Mouse (Mus musculus) cerebellum, adult 2 months (tissue): ENCODE data around the gene Mrpl53. TPM values are rescaled to one million over a fixed set of nuclear protein-coding genes. Genes with fewer than 3 reads are reported as not detected.
"Not testable (repeated sequence)": the region's sequence is repeated elsewhere in the genome, so short reads cannot be mapped to it uniquely, and the experiment has no call there.

Source experiments
- DNase-seq, 2 experiments: peaks; one replicate each; pipeline ENCODE4 v3.0.0; 2021
- H3K27ac ChIP-seq: fragments of 200-500 bp; 2 replicates; pipeline ENCODE4 v1.5.1; 2012; ENCODE audit warnings: low read length, control low read depth, inconsistent platforms; ENCODE audit not compliant: insufficient read depth
- H3K27me3 ChIP-seq: fragments of 200-500 bp; 2 replicates; pipeline ENCODE4 v1.6.1; 2012; ENCODE audit warnings: inconsistent platforms, mild to moderate bottlenecking, low read length, moderate library complexity; ENCODE audit not compliant: control insufficient read depth, insufficient read depth
- H3K4me1 ChIP-seq: fragments of 200-500 bp; 2 replicates; pipeline ENCODE4 v1.6.1; 2011; ENCODE audit warnings: low read length; ENCODE audit not compliant: control insufficient read depth, insufficient read depth
- H3K4me3 ChIP-seq: fragments of 200-500 bp; replicated peaks from 2 replicates; pipeline ENCODE3; 2011; ENCODE audit warnings: mild to moderate bottlenecking, low read depth, low read length, control low read depth; ENCODE audit not compliant: insufficient read depth
- CTCF ChIP-seq: fragments of 200-500 bp; IDR thresholded peaks from 2 replicates; pipeline ENCODE4 v1.5.1; 2011; ENCODE audit warnings: low read depth, mild to moderate bottlenecking, control low read depth, low read length, moderate library complexity, borderline replicate concordance; ENCODE audit not compliant: insufficient read depth
- POLR2A ChIP-seq: fragments of 200-500 bp; IDR thresholded peaks from 2 replicates; pipeline ENCODE4 v1.6.1; 2011; ENCODE audit warnings: low read length, control low read depth, borderline replicate concordance; ENCODE audit not compliant: insufficient read depth
- WGBS: fragments of 180-500 bp; shearing (Covaris S2); methylation state at CpG from one replicate; pipeline ENCODE4 v1.1.7; 2018; 5-methylcytosine and 5-hydroxymethylcytosine counted together
- polyA plus RNA-seq: library from polyadenylated mRNA; depleted of rRNA; stranded (reverse); fragments of >200 nt; gene quantifications from 2 replicates; pipeline ENCODE4 v1.2.3, GENCODE M21; 2012; rRNA removed

Gene Mrpl53
- polyA plus RNA-seq, 1 experiment, result 109 TPM

DNA sequence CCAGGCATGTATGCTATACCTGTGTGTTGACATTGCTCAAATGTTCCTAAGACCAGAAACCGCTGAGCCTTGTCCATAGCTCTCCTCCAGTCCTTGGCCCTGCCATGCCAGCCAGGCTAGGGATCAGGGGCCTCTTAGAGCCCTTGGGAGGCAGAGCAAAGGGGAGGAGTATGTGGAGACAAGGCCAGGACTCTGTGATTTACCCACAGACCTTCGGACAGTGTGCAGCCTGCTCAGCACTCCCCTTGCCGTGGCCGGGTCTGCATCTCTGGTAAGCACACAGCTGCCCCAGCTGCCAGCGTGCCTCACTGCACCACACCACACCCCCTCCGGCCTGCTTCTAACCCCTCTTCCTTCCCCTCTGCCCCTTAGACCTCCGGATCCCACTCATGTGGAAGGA, 38.4 kb downstream of the Mrpl53 start:
- Histone ChIP-seq H3K4me3 (no peak overlapping the region), H3K4me1 (no peaks in the 10 kb centered on the region), H3K27me3 (no peaks in the 10 kb centered on the region), H3K27ac (no peak overlapping the region)
- TF ChIP-seq POLR2A, result no peak
- no peak for TF ChIP-seq CTCF
- DNase-seq, result no peak
- 55% methylated on average over 7 of the region's 7 CpGs for WGBS

DNA sequence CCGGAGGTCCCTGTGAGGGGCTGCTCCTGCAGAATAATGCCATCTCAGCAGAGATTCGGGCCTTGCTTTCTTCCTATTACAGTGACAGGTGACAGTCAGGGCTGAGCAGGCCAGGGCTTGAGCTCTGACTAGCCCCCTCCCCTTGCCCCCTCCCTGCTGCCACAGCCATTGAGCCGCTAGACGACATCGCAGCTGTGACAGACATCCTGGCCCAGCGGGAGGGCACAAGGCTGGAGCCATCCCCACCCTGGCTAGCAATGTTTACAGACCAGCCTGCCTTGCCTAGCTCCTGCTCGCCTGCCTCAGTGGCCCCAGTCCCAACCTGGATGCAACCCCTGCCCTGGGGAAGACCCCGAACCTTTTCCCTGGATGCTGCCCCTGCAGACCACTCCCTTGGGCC, 42.9 kb downstream of the Mrpl53 start:
- WGBS, result 24% methylated on average over 8 of the region's 8 CpGs
- Histone ChIP-seq H3K27ac (no peak overlapping the region), H3K4me1 (no peaks in the 10 kb centered on the region), H3K27me3 (no peaks in the 10 kb centered on the region), H3K4me3 (no peak overlapping the region)
- no peak for TF ChIP-seq CTCF
- TF ChIP-seq POLR2A, result no peak
- no peak for DNase-seq

DNA sequence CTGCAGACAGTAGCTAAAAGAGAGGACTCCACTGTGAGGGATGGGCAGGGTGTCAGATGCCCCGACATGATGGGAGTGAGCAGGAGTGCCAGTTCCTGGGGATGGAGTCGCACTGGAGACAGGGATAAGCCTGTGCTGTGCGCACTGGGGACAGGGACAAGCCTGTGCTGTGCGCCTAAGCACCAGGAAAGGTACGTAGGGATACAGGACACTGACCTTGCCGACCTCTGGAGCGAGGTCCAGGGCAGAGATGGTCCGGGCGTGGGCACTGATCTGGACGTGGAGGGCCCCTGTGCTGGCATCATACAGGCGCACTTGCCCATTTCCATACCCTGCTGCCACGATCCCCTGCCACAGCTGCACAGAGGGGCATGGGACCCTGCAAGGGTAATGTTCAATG, 44.2 kb downstream of the Mrpl53 start:
- 91% methylated on average over 12 of the region's 12 CpGs for WGBS

DNA sequence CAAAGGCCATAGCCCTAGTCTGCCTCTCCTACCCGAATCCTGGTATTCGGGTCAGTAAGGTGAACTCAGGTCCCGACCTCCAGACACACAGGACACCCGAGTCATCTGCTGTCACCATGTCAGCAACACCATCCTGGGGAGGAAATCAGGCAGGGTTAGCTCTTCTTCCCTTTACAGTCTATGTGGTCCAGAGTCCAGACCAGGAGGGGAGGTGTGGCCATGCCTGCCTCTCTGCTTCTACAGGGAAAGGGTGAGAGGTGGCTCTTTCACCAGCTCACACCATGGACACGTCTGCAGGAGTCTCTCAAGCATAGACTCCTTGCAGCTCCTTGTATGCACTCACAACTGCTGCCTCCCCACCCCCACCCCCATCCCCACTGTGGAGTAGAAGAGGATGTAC, 44.6 kb downstream of the Mrpl53 start:
- no peak overlapping the region for H3K4me3 ChIP-seq
- no peak overlapping the region for H3K27ac ChIP-seq
- no peak for TF ChIP-seq POLR2A
- TF ChIP-seq CTCF, result no peak
- H3K27me3 ChIP-seq, result no peaks in the 10 kb centered on the region
- DNase-seq, result no peak
- 77% methylated on average over 5 of the region's 5 CpGs for WGBS
- no peaks in the 10 kb centered on the region for H3K4me1 ChIP-seq

More for the DNA sequence above, 44.2 kb downstream of the Mrpl53 start:
- H3K27me3 ChIP-seq, result no peaks in the 10 kb centered on the region
- no peak overlapping the region for H3K27ac ChIP-seq
- no peak for DNase-seq
- TF ChIP-seq POLR2A (no peak), CTCF (no peak)
- H3K4me1 ChIP-seq, result no peaks in the 10 kb centered on the region
- no peak overlapping the region for H3K4me3 ChIP-seq

DNA sequence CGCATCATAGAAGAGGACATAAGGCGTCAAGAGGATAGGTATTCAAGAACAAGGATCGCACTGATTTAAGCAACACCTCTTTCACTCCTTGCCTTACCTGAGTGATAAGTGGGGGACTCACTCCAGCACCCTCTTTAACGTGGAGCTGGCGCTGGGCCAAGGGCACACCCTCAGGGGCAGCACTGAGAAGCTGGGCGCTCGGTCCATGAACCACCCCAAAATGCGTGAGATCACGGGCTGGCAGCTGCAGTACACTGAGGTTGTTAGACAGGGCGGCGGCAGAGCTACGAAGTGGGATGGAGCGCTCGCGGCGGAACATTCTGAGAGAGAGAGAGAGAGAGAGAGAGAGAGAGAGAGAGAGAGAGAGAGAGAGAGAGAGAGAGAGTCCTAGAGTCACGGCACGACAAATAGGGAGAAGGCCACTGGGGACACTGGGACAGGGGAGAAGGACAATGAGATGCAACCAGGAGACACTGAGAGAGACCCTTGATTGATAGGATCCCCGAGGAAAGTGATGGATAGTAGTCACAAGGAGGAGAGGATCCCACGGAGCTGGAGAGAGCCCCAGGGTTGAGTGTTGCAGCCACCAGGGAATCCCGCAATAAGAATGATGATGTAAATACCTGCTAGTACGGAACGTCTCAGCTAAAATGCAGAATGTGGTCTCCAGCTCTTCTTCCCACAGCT, 46.9 kb downstream of the Mrpl53 start:
- no peak overlapping the region for H3K27ac ChIP-seq

DNA sequence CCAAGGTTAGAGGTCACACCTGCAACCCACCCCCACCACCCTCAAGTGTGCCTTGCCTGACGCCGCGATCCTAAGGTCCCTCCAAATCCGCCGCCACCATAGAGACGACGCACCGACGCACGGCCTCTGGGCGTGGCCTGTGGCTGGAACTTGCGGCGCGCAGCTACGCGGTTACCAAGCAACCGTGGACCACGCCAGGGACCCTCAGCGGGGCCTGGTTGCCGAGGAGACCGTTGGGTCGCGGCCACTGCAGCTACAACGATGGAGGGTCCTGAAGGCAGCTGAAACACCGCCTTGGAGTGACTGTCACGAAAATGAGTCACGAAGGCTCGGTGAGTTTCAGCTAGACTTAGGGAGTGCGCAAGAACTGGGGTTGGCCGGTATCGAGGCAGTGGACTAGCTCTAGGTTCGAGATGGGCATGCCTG, 47.4 kb downstream of the Mrpl53 start, which contains the start of the genes Wdr54 and 1700003E16Rik:
TSS of gene Wdr54 (minus strand) at position 139 of the 426 bp plus-strand sequence.
TSS of gene 1700003E16Rik (plus strand) at position 146 of the 426 bp plus-strand sequence.
- TF ChIP-seq CTCF (no peak), POLR2A (peak; percentile 48; the same call in 1 of the 2 replicates)
- WGBS, result under 1% methylated on average over 32 of the region's 32 CpGs
- peak; percentile 73 to 78 for DNase-seq
- H3K27me3 ChIP-seq, result no peaks in the 10 kb centered on the region
- peak within 1 kb of the TSS; percentile 89 for H3K4me3 ChIP-seq
- no peaks in the 10 kb centered on the region for H3K4me1 ChIP-seq
- H3K27ac ChIP-seq, result no peak within 1 kb of the TSS

More for the DNA sequence above, 46.9 kb downstream of the Mrpl53 start:
- TF ChIP-seq POLR2A (no peak), CTCF (no peak)
- Histone ChIP-seq H3K4me3 (peak overlapping the region; percentile 89), H3K4me1 (no peaks in the 10 kb centered on the region), H3K27me3 (no peaks in the 10 kb centered on the region)
- peak; percentile 36 to 46 for DNase-seq
- WGBS, result 8% methylated on average over 23 of the region's 23 CpGs

DNA sequence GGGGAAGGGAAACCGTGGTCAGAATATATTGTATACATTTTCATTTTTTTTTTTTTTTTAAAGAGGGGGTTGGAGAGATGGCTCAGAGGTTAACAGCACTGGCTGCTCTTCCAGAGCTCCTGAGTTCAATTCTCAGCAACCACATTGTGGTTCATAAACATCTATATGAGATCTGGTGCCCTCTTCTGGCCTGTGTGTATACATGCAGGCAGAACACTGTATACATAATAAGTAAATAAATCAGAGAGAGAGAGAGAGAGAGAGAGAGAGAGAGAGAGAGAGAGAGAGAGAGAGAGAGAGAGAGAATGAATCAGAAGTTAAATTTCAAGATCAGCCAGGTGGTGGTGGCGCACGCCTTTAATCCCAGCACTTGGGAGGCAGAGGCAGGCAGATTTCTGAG, 50.6 kb downstream of the Mrpl53 start:
- H3K27ac ChIP-seq, H3K4me3 ChIP-seq, H3K27me3 ChIP-seq, H3K4me1 ChIP-seq, DNase-seq: not testable (repeated sequence)
- peak; percentile 1; the same call in 1 of the 2 replicates for TF ChIP-seq CTCF
- WGBS, result 21% methylated on average over 3 of the region's 3 CpGs

Other genes starting within 250 kb of the Mrpl53 start
- 44.7 and 52.5 TPM in 2 replicates for gene Sema4f, start 169.3 kb upstream of the Mrpl53 start, polyA plus RNA-seq
- gene M1ap, start 162.1 kb upstream of the Mrpl53 start, polyA plus RNA-seq, result 0.11 and 0.21 TPM in 2 replicates
- 1.7 and 2.1 TPM in 2 replicates for gene Dok1, start 75.6 kb upstream of the Mrpl53 start, polyA plus RNA-seq
- 3.5 and 3.8 TPM in 2 replicates for gene Loxl3, start 74.9 kb upstream of the Mrpl53 start, polyA plus RNA-seq
- gene Aup1, start 54.5 kb upstream of the Mrpl53 start, polyA plus RNA-seq, result 271 and 276 TPM in 2 replicates
- 57.6 and 58.2 TPM in 2 replicates for gene Htra2, start 53.8 kb upstream of the Mrpl53 start, polyA plus RNA-seq
- gene Dqx1, start 51.2 kb upstream of the Mrpl53 start, polyA plus RNA-seq, result 0.92 and 0.93 TPM in 2 replicates
- not detected in 2 replicates for gene Tlx2, start 38.7 kb upstream of the Mrpl53 start, polyA plus RNA-seq
- 57.5 and 61.6 TPM in 2 replicates for gene Pcgf1, start 31.2 kb upstream of the Mrpl53 start, polyA plus RNA-seq
- 0.28 TPM in 1 of 2 replicates, not detected in the other for gene Lbx2, start 22.7 kb upstream of the Mrpl53 start, polyA plus RNA-seq
- gene Ccdc142, start 7.4 kb upstream of the Mrpl53 start, polyA plus RNA-seq, result 9.1 and 12.4 TPM in 2 replicates
- gene Gm42688, start 7.4 kb upstream of the Mrpl53 start, polyA plus RNA-seq, result 9.9 TPM in 2 replicates
- gene Mogs, start 6.5 kb downstream of the Mrpl53 start, polyA plus RNA-seq, result 31.7 and 33.5 TPM in 2 replicates
- 88.2 and 93.1 TPM in 2 replicates for gene Wbp1, start 12.5 kb downstream of the Mrpl53 start, polyA plus RNA-seq
- 25.1 and 25.3 TPM in 2 replicates for gene Ino80b, start 16.4 kb downstream of the Mrpl53 start, polyA plus RNA-seq
- 88.8 and 97.2 TPM in 2 replicates for gene Rtkn, start 26.4 kb downstream of the Mrpl53 start, polyA plus RNA-seq
- gene Wdr54, start 47.4 kb downstream of the Mrpl53 start, polyA plus RNA-seq, result 22.7 and 29.1 TPM in 2 replicates
- 6.6 and 8.1 TPM in 2 replicates for gene 1700003E16Rik, start 47.4 kb downstream of the Mrpl53 start, polyA plus RNA-seq
- gene Dctn1, start 56.9 kb downstream of the Mrpl53 start, polyA plus RNA-seq, result 394 and 406 TPM in 2 replicates
- gene Slc4a5, start 110.8 kb downstream of the Mrpl53 start, polyA plus RNA-seq, result 2.8 and 5.8 TPM in 2 replicates
- gene Mthfd2, start 216.9 kb downstream of the Mrpl53 start, polyA plus RNA-seq, result 13.6 and 15.4 TPM in 2 replicates
- 16.0 and 16.3 TPM in 2 replicates for gene Mob1a, start 217.0 kb downstream of the Mrpl53 start, polyA plus RNA-seq
- 87.1 and 90.2 TPM in 2 replicates for gene Bola3, start 240.1 kb downstream of the Mrpl53 start, polyA plus RNA-seq